Mouse (Mus musculus) olfactory bulb, adult 2 months (tissue): Measurements from ENCODE around the gene Gtsf1.

ENCODE experiments used
- CTCF ChIP-seq: fragments of 200-500 bp; IDR thresholded peaks from 2 replicates; pipeline ENCODE4 v1.5.1; 2012; ENCODE audit warnings: low read depth, mild to moderate bottlenecking, low read length, moderate library complexity; ENCODE audit not compliant: insufficient read depth
- POLR2A ChIP-seq: fragments of 200-500 bp; IDR thresholded peaks from 2 replicates; pipeline ENCODE4 v1.6.1; 2012; ENCODE audit warnings: mild to moderate bottlenecking, low read depth, low read length, moderate library complexity; ENCODE audit not compliant: insufficient read depth

GRCm38 (mm10) chr15:103427017-103427416 lies 3.3 kb downstream of the Gtsf1 start:
- no peak for TF ChIP-seq CTCF
- no peak for TF ChIP-seq POLR2A
